Mouse (Mus musculus) embryonic facial prominence, embryonic 15.5 days (tissue): ENCODE data around the gene Kng1. TPM values are rescaled to one million over a fixed set of nuclear protein-coding genes. Genes with fewer than 3 reads are reported as not detected.

ENCODE experiments used
- ATAC-seq: fragments of 200-750 bp; cut with Nextera tagmentation; 2 replicates; pipeline ENCODE4 v1.8.0; 2017; ENCODE audit warnings: low read depth, moderate TSS enrichment; ENCODE audit not compliant: insufficient number of reproducible peaks, low FRiP score, low TSS enrichment
- H3K27ac ChIP-seq: fragments of 300-500 bp; sonication (generic); replicated peaks from 2 replicates; pipeline ENCODE4 v1.5.1; 2015; ENCODE audit warnings: mild to moderate bottlenecking, inconsistent platforms
- H3K27me3 ChIP-seq: fragments of 300-500 bp; sonication (generic); 2 replicates; pipeline ENCODE4 v1.6.1; 2015; ENCODE audit warnings: inconsistent platforms
- H3K36me3 ChIP-seq: fragments of 300-500 bp; sonication (generic); 2 replicates; pipeline ENCODE4 v1.6.1; 2015; ENCODE audit warnings: mild to moderate bottlenecking, inconsistent platforms
- H3K4me1 ChIP-seq: fragments of 300-500 bp; sonication (generic); 2 replicates; pipeline ENCODE4 v1.6.1; 2015; ENCODE audit warnings: inconsistent platforms
- H3K4me2 ChIP-seq: fragments of 300-500 bp; sonication (generic); replicated peaks from 2 replicates; pipeline ENCODE4 v1.6.1; 2015; ENCODE audit warnings: mild to moderate bottlenecking, inconsistent platforms
- H3K4me3 ChIP-seq: fragments of 300-500 bp; sonication (generic); replicated peaks from 2 replicates; pipeline ENCODE4 v1.5.1; 2015; ENCODE audit warnings: mild to moderate bottlenecking, inconsistent platforms
- H3K9ac ChIP-seq: fragments of 300-500 bp; sonication (generic); 2 replicates; pipeline ENCODE4 v1.6.1; 2015; ENCODE audit warnings: inconsistent platforms
- H3K9me3 ChIP-seq: fragments of 300-500 bp; sonication (generic); replicated peaks from 2 replicates; pipeline ENCODE4 v1.6.1; 2016; ENCODE audit warnings: inconsistent platforms
- WGBS: fragments of 180-500 bp; shearing (Covaris S2); methylation state at CpG from one replicate; pipeline ENCODE4 v1.1.7; 2015; 5-methylcytosine and 5-hydroxymethylcytosine counted together
- polyA plus RNA-seq: library from polyadenylated mRNA; unstranded; fragments of >200 nt; fragmentation: Nextera tagmentation; extraction: Ambion mirVana; gene quantifications from 2 replicates; pipeline ENCODE4 v1.2.1, GENCODE M21; 2015

Kng1 gene
- polyA plus RNA-seq, 1 experiment from 2014 or later: 0.17 TPM

DNA sequence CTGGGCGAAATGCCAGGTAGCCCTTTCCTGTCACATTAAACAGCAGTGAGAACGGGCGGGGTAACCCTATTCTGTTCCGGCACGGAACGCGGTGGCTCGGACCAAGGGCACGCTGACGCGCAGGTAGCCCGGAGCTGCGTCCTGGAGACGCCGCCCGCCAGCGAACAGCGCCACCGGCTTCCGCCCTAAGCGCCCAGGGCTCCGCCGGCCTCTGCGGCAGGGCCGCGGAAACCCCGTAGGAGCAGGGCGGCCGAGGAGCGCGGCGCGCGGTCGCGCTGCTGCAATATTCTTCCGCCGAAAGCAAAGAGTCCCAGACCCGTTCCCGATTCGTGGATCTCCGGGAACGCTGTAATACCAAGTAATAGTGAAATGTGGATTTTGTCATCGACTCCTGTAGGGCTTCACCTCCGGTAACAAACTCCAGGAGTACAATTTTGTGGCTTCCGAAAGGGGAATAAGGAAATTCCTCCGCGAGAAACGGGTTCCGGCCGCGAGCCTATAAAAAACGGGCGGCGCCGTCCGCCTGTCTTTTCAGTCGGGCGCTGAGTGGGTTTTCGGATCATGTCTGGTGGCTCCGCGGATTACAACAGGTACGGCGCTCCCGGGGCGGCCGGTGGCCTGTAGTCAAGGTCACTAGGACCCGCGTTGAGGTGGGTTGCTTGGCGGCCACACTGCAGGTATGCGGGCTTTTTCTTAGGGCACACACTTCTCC, 49.7 kb downstream of the Kng1 start, which contains the start of gene Eif4a2:
Gene Eif4a2 (plus strand): TSS at position 214 of the 712 bp plus-strand sequence.
- Histone ChIP-seq H3K4me1 (peaks cover 22% of the 10 kb centered on the region), H3K4me3 (peak within 1 kb of the TSS; percentile 68), H3K4me2 (peak within 1 kb of the TSS; percentile 68), H3K9ac (peak within 1 kb of the TSS; percentile 98), H3K36me3 (peaks cover 33% of the 10 kb centered on the region), H3K9me3 (no peaks in the 10 kb centered on the region), H3K27ac (peak within 1 kb of the TSS; percentile 99), H3K27me3 (no peaks in the 10 kb centered on the region)
- under 1% methylated on average over 71 of the region's 71 CpGs for WGBS
- ATAC-seq: peak; percentile 90

DNA sequence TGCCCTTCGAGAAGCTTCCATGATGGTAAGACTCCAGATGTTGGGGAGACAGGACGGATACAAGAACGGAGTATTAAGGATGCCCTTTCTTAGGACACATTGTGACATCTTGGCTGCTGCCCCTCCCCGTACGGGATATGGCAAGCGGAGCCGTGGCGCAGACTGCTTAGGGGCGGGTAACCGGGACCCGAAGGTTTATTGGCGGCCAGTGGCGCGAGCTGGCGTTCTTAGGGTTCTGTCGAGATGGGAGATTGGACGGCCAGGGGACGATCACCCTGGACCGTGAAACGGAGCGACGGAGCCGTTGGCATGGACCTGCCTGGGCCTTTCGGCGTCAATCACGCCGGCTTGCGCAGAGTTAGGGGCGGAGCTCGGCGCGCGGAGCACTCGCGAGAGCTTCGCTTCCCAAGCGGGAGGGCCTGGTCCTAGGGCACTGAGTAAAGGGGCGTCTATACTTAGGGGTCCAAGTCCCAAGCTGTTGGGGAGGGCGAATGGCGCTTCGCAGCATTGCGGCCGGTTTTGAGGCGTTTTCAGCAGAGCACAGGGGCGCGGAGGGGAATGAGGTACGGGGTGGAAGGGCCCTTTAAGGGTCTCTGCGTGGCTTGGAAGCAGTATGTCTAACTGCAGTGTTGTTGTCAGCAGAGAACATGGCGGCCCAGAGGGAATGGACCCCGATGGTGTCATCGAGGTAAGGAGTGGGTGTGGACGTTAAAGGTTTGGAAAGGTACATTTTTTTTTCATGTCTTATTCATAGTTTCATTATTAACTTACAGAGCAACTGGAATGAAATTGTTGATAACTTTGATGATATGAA, 50.5 kb downstream of the Kng1 start:
- WGBS: under 1% methylated on average over 52 of the region's 52 CpGs
- Histone ChIP-seq H3K27ac (peak overlapping the region; percentile 99), H3K4me1 (peaks cover 22% of the 10 kb centered on the region), H3K9ac (peak overlapping the region; percentile 98), H3K36me3 (peaks cover 41% of the 10 kb centered on the region), H3K27me3 (no peaks in the 10 kb centered on the region), H3K4me3 (peak overlapping the region; percentile 68), H3K9me3 (no peaks in the 10 kb centered on the region), H3K4me2 (peak overlapping the region; percentile 68)
- peak; percentile 86 for ATAC-seq

GRCm38 (mm10) chr16:23108943-23109342, 51.3 kb downstream of the Kng1 start:
- H3K9ac ChIP-seq: peak overlapping the region; percentile 98
- under 1% methylated on average over 5 of the region's 5 CpGs for WGBS
- peak overlapping the region; percentile 99; the same call in 1 of the 2 replicates for H3K27ac ChIP-seq
- H3K4me1 ChIP-seq: peaks cover 22% of the 10 kb centered on the region
- H3K4me3 ChIP-seq: peak overlapping the region; percentile 68
- H3K4me2 ChIP-seq: peak overlapping the region; percentile 68
- H3K9me3 ChIP-seq: no peaks in the 10 kb centered on the region
- ATAC-seq: no peak
- H3K36me3 ChIP-seq: peaks cover 44% of the 10 kb centered on the region
- no peaks in the 10 kb centered on the region for H3K27me3 ChIP-seq

DNA sequence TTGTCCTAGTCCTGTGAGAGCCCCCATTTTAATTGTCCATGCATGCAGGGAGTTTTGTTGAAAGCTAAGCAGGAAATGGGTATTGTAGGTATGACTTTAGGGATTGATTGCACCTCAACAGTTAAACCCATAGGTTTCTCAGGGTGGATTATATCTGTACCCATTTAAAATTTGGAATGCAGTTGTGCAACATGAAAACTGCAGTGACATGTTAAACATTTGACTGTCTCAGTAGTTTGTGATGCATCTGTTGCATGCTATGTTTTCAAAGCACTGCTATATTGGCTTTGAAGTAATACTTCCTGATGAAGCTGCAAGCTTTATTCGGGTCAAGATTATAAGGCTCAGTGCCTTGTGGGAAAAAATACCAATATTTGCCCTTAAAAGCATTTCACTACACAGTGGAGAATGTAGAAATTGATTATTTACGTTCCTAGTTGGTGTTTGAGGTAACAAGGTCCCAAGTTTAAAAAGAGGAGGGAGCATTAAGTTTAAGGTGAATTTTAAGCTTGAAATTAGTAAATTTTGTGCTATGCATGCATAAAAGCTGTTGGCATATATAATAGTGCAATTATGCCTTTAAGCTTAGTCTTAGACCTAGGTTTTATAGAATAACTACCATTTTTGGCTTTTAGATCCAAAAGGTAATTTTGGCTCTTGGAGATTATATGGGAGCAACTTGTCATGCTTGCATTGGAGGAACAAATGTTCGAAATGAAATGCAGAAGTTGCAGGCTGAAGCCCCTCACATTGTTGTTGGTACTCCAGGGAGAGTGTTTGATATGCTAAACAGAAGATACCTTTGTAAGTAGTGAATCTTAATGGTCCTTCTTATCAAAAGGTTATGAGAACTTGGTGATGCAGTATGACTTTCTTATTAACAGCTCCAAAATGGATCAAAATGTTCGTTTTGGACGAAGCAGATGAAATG, 52.0 kb downstream of the Kng1 start:
- H3K4me3 ChIP-seq: peak overlapping the region; percentile 68
- H3K9ac ChIP-seq: peak overlapping the region; percentile 98
- H3K27me3 ChIP-seq: no peaks in the 10 kb centered on the region
- WGBS: 35% methylated on average over 5 of the region's 5 CpGs
- no peak for ATAC-seq
- H3K4me2 ChIP-seq: peak overlapping the region; percentile 68
- no peaks in the 10 kb centered on the region for H3K9me3 ChIP-seq
- peaks cover 22% of the 10 kb centered on the region for H3K4me1 ChIP-seq
- peaks cover 51% of the 10 kb centered on the region for H3K36me3 ChIP-seq
- H3K27ac ChIP-seq: peak overlapping the region; percentile 99; the same call in 1 of the 2 replicates

DNA sequence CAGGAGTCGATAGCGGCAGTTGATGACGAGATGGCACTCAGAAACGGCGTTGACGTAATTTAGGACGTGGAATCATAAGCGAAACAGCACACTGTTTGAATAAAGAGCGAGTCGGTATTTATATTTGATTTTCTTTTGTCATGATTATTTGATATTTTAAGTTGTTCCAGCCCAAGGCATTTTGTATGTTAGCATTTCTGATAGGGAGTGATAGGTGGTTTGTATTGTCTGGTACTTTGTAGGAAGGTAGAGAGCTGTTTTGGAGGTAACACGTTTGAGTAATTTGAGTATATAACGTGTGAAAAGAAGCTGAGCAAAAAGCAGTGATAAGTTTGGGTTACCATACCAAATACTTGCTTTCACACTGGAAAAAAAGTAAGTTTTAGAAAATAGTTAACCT, 54.7 kb downstream of the Kng1 start:
- peaks cover 22% of the 10 kb centered on the region for H3K4me1 ChIP-seq
- no peak overlapping the region for H3K9ac ChIP-seq
- 73% methylated on average over 12 of the region's 12 CpGs for WGBS
- no peak overlapping the region for H3K27ac ChIP-seq
- peaks cover 55% of the 10 kb centered on the region for H3K36me3 ChIP-seq
- H3K27me3 ChIP-seq: no peaks in the 10 kb centered on the region
- no peaks in the 10 kb centered on the region for H3K9me3 ChIP-seq
- no peak for ATAC-seq
- no peak overlapping the region for H3K4me2 ChIP-seq
- H3K4me3 ChIP-seq: no peak overlapping the region

GRCm38 (mm10) chr16:23112861-23113435, 55.3 kb downstream of the Kng1 start:
- peaks cover 55% of the 10 kb centered on the region for H3K36me3 ChIP-seq
- H3K9me3 ChIP-seq: no peaks in the 10 kb centered on the region
- WGBS: 49% methylated on average over 9 of the region's 9 CpGs
- peaks cover 22% of the 10 kb centered on the region for H3K4me1 ChIP-seq
- H3K4me2 ChIP-seq: no peak overlapping the region
- ATAC-seq: no peak
- no peak overlapping the region for H3K4me3 ChIP-seq
- no peak overlapping the region for H3K27ac ChIP-seq
- H3K9ac ChIP-seq: no peak overlapping the region
- no peaks in the 10 kb centered on the region for H3K27me3 ChIP-seq

DNA sequence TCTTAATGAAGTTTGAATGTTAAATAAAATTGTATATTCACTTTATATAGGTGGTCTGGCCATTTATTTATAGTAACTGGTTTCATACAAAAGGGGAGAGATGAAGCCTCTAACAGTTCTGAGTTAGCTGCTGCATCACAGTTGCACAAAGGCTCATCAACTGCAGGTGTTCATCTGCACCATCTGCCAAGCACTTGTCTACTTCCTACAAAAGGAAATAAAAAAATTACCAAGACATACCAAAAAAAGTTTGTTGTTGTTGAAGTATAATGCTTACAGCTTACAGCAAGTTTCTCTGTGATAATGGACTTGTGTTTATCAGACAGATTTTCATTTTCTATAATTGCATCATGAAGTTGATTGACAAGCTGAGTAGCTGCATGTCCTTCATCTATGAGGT, 56.2 kb downstream of the Kng1 start:
- no peaks in the 10 kb centered on the region for H3K27me3 ChIP-seq
- H3K27ac ChIP-seq: no peak overlapping the region
- H3K36me3 ChIP-seq: peaks cover 53% of the 10 kb centered on the region
- no peaks in the 10 kb centered on the region for H3K9me3 ChIP-seq
- no peak for ATAC-seq
- H3K4me1 ChIP-seq: peaks cover 22% of the 10 kb centered on the region
- no peak overlapping the region for H3K4me3 ChIP-seq
- H3K9ac ChIP-seq: no peak overlapping the region
- no peak overlapping the region for H3K4me2 ChIP-seq

GRCm38 (mm10) chr16:23114339-23115171, 56.9 kb downstream of the Kng1 start:
- ATAC-seq: no peak
- WGBS: 62% methylated on average over 5 of the region's 5 CpGs
- Histone ChIP-seq H3K36me3 (peaks cover 50% of the 10 kb centered on the region), H3K4me2 (no peak overlapping the region), H3K27me3 (no peaks in the 10 kb centered on the region), H3K4me3 (no peak overlapping the region), H3K27ac (no peak overlapping the region), H3K9me3 (no peaks in the 10 kb centered on the region), H3K9ac (no peak overlapping the region), H3K4me1 (peaks cover 16% of the 10 kb centered on the region)

GRCm38 (mm10) chr16:23115486-23115885, 57.8 kb downstream of the Kng1 start:
- no peak overlapping the region for H3K9ac ChIP-seq
- H3K4me2 ChIP-seq: no peak overlapping the region
- H3K9me3 ChIP-seq: no peaks in the 10 kb centered on the region
- H3K4me3 ChIP-seq: no peak overlapping the region
- no peaks in the 10 kb centered on the region for H3K27me3 ChIP-seq
- H3K36me3 ChIP-seq: peaks cover 48% of the 10 kb centered on the region
- no peak for ATAC-seq
- 67% methylated on average over 3 of the region's 3 CpGs for WGBS
- H3K4me1 ChIP-seq: peaks cover 10% of the 10 kb centered on the region; the same call in 1 of the 2 replicates
- H3K27ac ChIP-seq: no peak overlapping the region

DNA sequence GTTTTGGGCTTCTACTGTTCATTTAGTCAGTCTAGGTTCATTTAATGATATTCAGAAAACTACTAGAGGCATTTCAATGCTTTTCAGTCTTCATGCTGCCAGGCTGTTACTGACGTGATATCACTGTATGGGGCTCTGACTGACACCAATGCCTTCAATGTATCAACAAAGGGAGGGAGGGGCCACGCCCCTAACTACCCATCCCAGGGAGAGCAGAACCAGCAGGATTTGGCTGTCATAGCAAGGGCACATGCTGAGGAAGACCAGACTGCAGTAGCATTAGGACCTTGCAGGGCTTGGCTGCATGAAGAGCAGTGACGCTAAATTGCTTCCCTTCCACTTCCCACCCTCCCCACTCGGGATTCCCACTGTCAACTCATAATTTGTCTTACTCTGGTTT, 59.5 kb downstream of the Kng1 start:
- Histone ChIP-seq H3K4me3 (no peak overlapping the region), H3K27me3 (no peaks in the 10 kb centered on the region)

More for the DNA sequence above, 59.5 kb downstream of the Kng1 start:
- H3K27ac ChIP-seq: no peak overlapping the region
- no peak overlapping the region for H3K4me2 ChIP-seq
- no peaks in the 10 kb centered on the region for H3K4me1 ChIP-seq
- H3K9me3 ChIP-seq: no peaks in the 10 kb centered on the region
- no peak overlapping the region for H3K9ac ChIP-seq
- no peak for ATAC-seq
- WGBS: 63% methylated on average over 4 of the region's 4 CpGs
- H3K36me3 ChIP-seq: peaks cover 37% of the 10 kb centered on the region
